Mouse (Mus musculus): ENCODE results near the gene Sox6. TPM values are rescaled to one million over a fixed set of nuclear protein-coding genes. Genes with fewer than 3 reads are reported as not detected.

Sox6 gene
- polyA plus RNA-seq, 1 experiment: 3.9 TPM

GRCm38 (mm10) chr7:115868504-115868903 lies 170.1 kb downstream of the Sox6 start:
- no peaks in the 10 kb centered on the region; the same call in 1 of the 2 replicates for H3K4me1 ChIP-seq (ENCODE audit: control insufficient read depth, insufficient read depth, low read length)
- no peak for DNase-seq
- 73% methylated on average over 2 of the region's 2 CpGs for WGBS
- TF ChIP-seq POLR2A (IDR thresholded peaks at IDR 0.05; ENCODE audit: borderline replicate concordance, extremely low read depth, low read depth, low read length) (no peak), CTCF (IDR thresholded peaks at IDR 0.05; ENCODE audit: insufficient read depth, low read length) (no peak)
- H3K4me3 ChIP-seq (replicated peaks; ENCODE audit: extremely low read depth, low read depth, low read length): no peak overlapping the region

GRCm38 (mm10) chr7:115867518-115868270 lies 170.9 kb downstream of the Sox6 start:
- H3K4me3 ChIP-seq (replicated peaks; ENCODE audit: extremely low read depth, low read depth, low read length): no peak overlapping the region
- no peak for DNase-seq
- H3K4me1 ChIP-seq (ENCODE audit: control insufficient read depth, insufficient read depth, low read length): no peaks in the 10 kb centered on the region; the same call in 1 of the 2 replicates
- no peak for TF ChIP-seq POLR2A (IDR thresholded peaks at IDR 0.05; ENCODE audit: borderline replicate concordance, extremely low read depth, low read depth, low read length)
- no peak for TF ChIP-seq CTCF (IDR thresholded peaks at IDR 0.05; ENCODE audit: insufficient read depth, low read length)
- 51% methylated on average over 10 of the region's 10 CpGs for WGBS

- DNase-seq: no peak
- 49% methylated on average over 9 of the region's 9 CpGs for WGBS
- Histone ChIP-seq H3K4me3 (replicated peaks; ENCODE audit: extremely low read depth, low read depth, low read length) (no peak overlapping the region), H3K4me1 (ENCODE audit: control insufficient read depth, insufficient read depth, low read length) (no peaks in the 10 kb centered on the region; the same call in 1 of the 2 replicates)
- TF ChIP-seq CTCF (IDR thresholded peaks at IDR 0.05; ENCODE audit: insufficient read depth, low read length): no peak
- no peak for TF ChIP-seq POLR2A (IDR thresholded peaks at IDR 0.05; ENCODE audit: borderline replicate concordance, extremely low read depth, low read depth, low read length)
Measured at GRCm38 (mm10) chr7:115866698-115867500, 171.7 kb downstream of the Sox6 start.

- H3K4me1 ChIP-seq (ENCODE audit: control insufficient read depth, insufficient read depth, low read length): no peaks in the 10 kb centered on the region; the same call in 1 of the 2 replicates
- no peak for DNase-seq
- H3K4me3 ChIP-seq (replicated peaks; ENCODE audit: extremely low read depth, low read depth, low read length): no peak overlapping the region
- 47% methylated on average over 9 of the region's 9 CpGs for WGBS
- TF ChIP-seq POLR2A (IDR thresholded peaks at IDR 0.05; ENCODE audit: borderline replicate concordance, extremely low read depth, low read depth, low read length) (no peak), CTCF (IDR thresholded peaks at IDR 0.05; ENCODE audit: insufficient read depth, low read length) (no peak)
Measured at GRCm38 (mm10) chr7:115865979-115866697, 172.5 kb downstream of the Sox6 start.

GRCm38 (mm10) chr7:115865231-115865630 lies 173.4 kb downstream of the Sox6 start:
- 85% methylated on average over 6 of the region's 6 CpGs for WGBS
- Histone ChIP-seq H3K4me1 (ENCODE audit: control insufficient read depth, insufficient read depth, low read length) (no peaks in the 10 kb centered on the region; the same call in 1 of the 2 replicates), H3K4me3 (replicated peaks; ENCODE audit: extremely low read depth, low read depth, low read length) (no peak overlapping the region)
- TF ChIP-seq POLR2A (IDR thresholded peaks at IDR 0.05; ENCODE audit: borderline replicate concordance, extremely low read depth, low read depth, low read length) (no peak), CTCF (IDR thresholded peaks at IDR 0.05; ENCODE audit: insufficient read depth, low read length) (no peak)
- DNase-seq: no peak

- no peaks in the 10 kb centered on the region; the same call in 1 of the 2 replicates for H3K4me1 ChIP-seq (ENCODE audit: control insufficient read depth, insufficient read depth, low read length)
- no peak overlapping the region for H3K4me3 ChIP-seq (replicated peaks; ENCODE audit: extremely low read depth, low read depth, low read length)
- 46% methylated on average over 2 of the region's 2 CpGs for WGBS
- no peak for TF ChIP-seq POLR2A (IDR thresholded peaks at IDR 0.05; ENCODE audit: borderline replicate concordance, extremely low read depth, low read depth, low read length)
- TF ChIP-seq CTCF (IDR thresholded peaks at IDR 0.05; ENCODE audit: insufficient read depth, low read length): no peak
- no peak for DNase-seq
Measured at GRCm38 (mm10) chr7:115864411-115864810, 174.2 kb downstream of the Sox6 start.

GRCm38 (mm10) chr7:115859691-115860401 lies 178.8 kb downstream of the Sox6 start:
- 44% methylated on average over 9 of the region's 9 CpGs for WGBS
- Histone ChIP-seq H3K4me3 (replicated peaks; ENCODE audit: extremely low read depth, low read depth, low read length) (no peak overlapping the region), H3K4me1 (ENCODE audit: control insufficient read depth, insufficient read depth, low read length) (no peaks in the 10 kb centered on the region)
- no peak for TF ChIP-seq CTCF (IDR thresholded peaks at IDR 0.05; ENCODE audit: insufficient read depth, low read length)
- no peak for TF ChIP-seq POLR2A (IDR thresholded peaks at IDR 0.05; ENCODE audit: borderline replicate concordance, extremely low read depth, low read depth, low read length)
- no peak for DNase-seq

GRCm38 (mm10) chr7:115851131-115851530 lies 187.5 kb downstream of the Sox6 start:
- no peak for TF ChIP-seq POLR2A (IDR thresholded peaks at IDR 0.05; ENCODE audit: borderline replicate concordance, extremely low read depth, low read depth, low read length)
- TF ChIP-seq CTCF (IDR thresholded peaks at IDR 0.05; ENCODE audit: insufficient read depth, low read length): no peak
- DNase-seq: no peak
- Histone ChIP-seq H3K4me1 (ENCODE audit: control insufficient read depth, insufficient read depth, low read length) (no peaks in the 10 kb centered on the region), H3K4me3 (replicated peaks; ENCODE audit: extremely low read depth, low read depth, low read length) (no peak overlapping the region)
- 91% methylated on average over 4 of the region's 4 CpGs for WGBS

All from lung, adult 2 months (tissue).